Mouse (Mus musculus): ENCODE data around the gene Fyn. TPM values are rescaled to one million over a fixed set of nuclear protein-coding genes. Genes with fewer than 3 reads are reported as not detected.

Gene Fyn
- total RNA-seq, 2 experiments from 2014 or later: 128 to 136 TPM

- DNase-seq (ENCODE audit: low spot score in 2 of 2): no peak
- intact Hi-C loops (cut with DNase I): no loop called here
Measured at GRCm38 (mm10) chr10:39458766-39459699, 90.4 kb downstream of the Fyn start.

- intact Hi-C loops (cut with DNase I): no loop called here
- no peak for DNase-seq (ENCODE audit: low spot score in 2 of 2)
Measured at GRCm38 (mm10) chr10:39460621-39461020, 92.0 kb downstream of the Fyn start.

- intact Hi-C loops (cut with DNase I): no loop called here
Measured at GRCm38 (mm10) chr10:39461909-39462308, 93.3 kb downstream of the Fyn start.

GRCm38 (mm10) chr10:39462711-39463110 is 94.1 kb downstream of the Fyn start:
- no peak for DNase-seq (ENCODE audit: low spot score in 2 of 2)
- intact Hi-C loops (cut with DNase I): no loop called here

More at GRCm38 (mm10) chr10:39461909-39462308, 93.3 kb downstream of the Fyn start:
- DNase-seq (ENCODE audit: low spot score in 2 of 2): no peak

GRCm38 (mm10) chr10:39464383-39464782 is 95.7 kb downstream of the Fyn start:
- intact Hi-C loops (cut with DNase I): no loop called here
- DNase-seq (ENCODE audit: low spot score in 2 of 2): no peak

GRCm38 (mm10) chr10:39467317-39467716 is 98.7 kb downstream of the Fyn start:
- intact Hi-C loops (cut with DNase I): no loop called here
- no peak for DNase-seq (ENCODE audit: low spot score in 2 of 2)

GRCm38 (mm10) chr10:39467821-39468220 is 99.2 kb downstream of the Fyn start:
- intact Hi-C loops (cut with DNase I): no loop called here
- DNase-seq (ENCODE audit: low spot score in 2 of 2): no peak

GRCm38 (mm10) chr10:39468576-39468975 is 99.9 kb downstream of the Fyn start:
- intact Hi-C loops (cut with DNase I): no loop called here
- no peak for DNase-seq (ENCODE audit: low spot score in 2 of 2)

GRCm38 (mm10) chr10:39469341-39469740 is 100.7 kb downstream of the Fyn start:
- DNase-seq (ENCODE audit: low spot score in 2 of 2): no peak
- intact Hi-C loops (cut with DNase I): no loop called here

GRCm38 (mm10) chr10:39470321-39470720 is 101.7 kb downstream of the Fyn start:
- intact Hi-C loops (cut with DNase I): no loop called here
- DNase-seq (ENCODE audit: low spot score in 2 of 2): peak in 1 of 2 experiments; percentile 43

- intact Hi-C loops (cut with DNase I): no loop called here
Measured at GRCm38 (mm10) chr10:39471040-39471713, 102.5 kb downstream of the Fyn start.

GRCm38 (mm10) chr10:39471714-39472531 is 103.3 kb downstream of the Fyn start:
- intact Hi-C loops (cut with DNase I): no loop called here
- peak; percentile 49 to 58 for DNase-seq (ENCODE audit: low spot score in 2 of 2)

More at GRCm38 (mm10) chr10:39471040-39471713, 102.5 kb downstream of the Fyn start:
- DNase-seq (ENCODE audit: low spot score in 2 of 2): no peak

- DNase-seq (ENCODE audit: low spot score in 2 of 2): no peak
Measured at GRCm38 (mm10) chr10:39472923-39473322, 104.3 kb downstream of the Fyn start.

GRCm38 (mm10) chr10:39479361-39479760 is 110.7 kb downstream of the Fyn start:
- intact Hi-C loops (cut with DNase I): no loop called here
- no peak for DNase-seq (ENCODE audit: low spot score in 2 of 2)

More at GRCm38 (mm10) chr10:39472923-39473322, 104.3 kb downstream of the Fyn start:
- intact Hi-C loops (cut with DNase I): no loop called here

- intact Hi-C loops (cut with DNase I): no loop called here
- no peak for DNase-seq (ENCODE audit: low spot score in 2 of 2)
Measured at GRCm38 (mm10) chr10:39484382-39484826, 115.7 kb downstream of the Fyn start.

- intact Hi-C loops (cut with DNase I): no loop called here
- DNase-seq (ENCODE audit: low spot score in 2 of 2): peak in 1 of 2 experiments; percentile 76
Measured at GRCm38 (mm10) chr10:39484892-39485291, 116.2 kb downstream of the Fyn start.

GRCm38 (mm10) chr10:39485939-39486338 is 117.3 kb downstream of the Fyn start:
- no peak for DNase-seq (ENCODE audit: low spot score in 2 of 2)
- intact Hi-C loops (cut with DNase I): no loop called here

GRCm38 (mm10) chr10:39486501-39487450 is 118.1 kb downstream of the Fyn start:
- no peak for DNase-seq (ENCODE audit: low spot score in 2 of 2)
- intact Hi-C loops (cut with DNase I): no loop called here

Measured in left cerebral cortex, postnatal 25 days (tissue).